Mouse (Mus musculus): ENCODE measurements at regions not wholly inside any gene's neighbourhood (a gene's known extent, or its start where the extent isn't known, plus 50 kb on each side); places are given as distances from the start of the nearest gene placed in this dataset. TPM values are rescaled to one million over a fixed set of nuclear protein-coding genes. Genes with fewer than 3 reads are reported as not detected.

- ATAC-seq (ENCODE audit: low read depth): no peak
Observed at GRCm38 (mm10) chr2:169006549-169006948, 51.2 kb upstream of the Zfp64 start.

GRCm38 (mm10) chr2:169005810-169006209, 50.4 kb upstream of the Zfp64 start:
- H3K9ac ChIP-seq (ENCODE audit: low read length): no peak overlapping the region
- no peak overlapping the region for H3K27ac ChIP-seq (ENCODE audit: low read length)
- H3K4me2 ChIP-seq (ENCODE audit: low read depth, low read length): no peak overlapping the region
- H3K27me3 ChIP-seq (ENCODE audit: control insufficient read depth, insufficient read depth, low read depth, low read length): no peaks in the 10 kb centered on the region
- no peaks in the 10 kb centered on the region for H3K36me3 ChIP-seq (ENCODE audit: control insufficient read depth, insufficient read depth, low read length)
- WGBS: 88% methylated on average over 7 of the region's 7 CpGs
- H3K9me3 ChIP-seq (ENCODE audit: control insufficient read depth, low read length): no peaks in the 10 kb centered on the region
- no peak for ATAC-seq (ENCODE audit: low read depth)
- no peak overlapping the region for H3K4me3 ChIP-seq (ENCODE audit: low read length)
- no peaks in the 10 kb centered on the region for H3K4me1 ChIP-seq (replicated peaks; ENCODE audit: control insufficient read depth, insufficient read depth, low read length)

More at GRCm38 (mm10) chr2:169006549-169006948, 51.2 kb upstream of the Zfp64 start:
- Histone ChIP-seq H3K36me3 (ENCODE audit: control insufficient read depth, insufficient read depth, low read length) (no peaks in the 10 kb centered on the region), H3K4me3 (ENCODE audit: low read length) (no peak overlapping the region), H3K9ac (ENCODE audit: low read length) (no peak overlapping the region), H3K27ac (ENCODE audit: low read length) (no peak overlapping the region), H3K27me3 (ENCODE audit: control insufficient read depth, insufficient read depth, low read depth, low read length) (no peaks in the 10 kb centered on the region), H3K9me3 (ENCODE audit: control insufficient read depth, low read length) (no peaks in the 10 kb centered on the region), H3K4me1 (replicated peaks; ENCODE audit: control insufficient read depth, insufficient read depth, low read length) (no peaks in the 10 kb centered on the region), H3K4me2 (ENCODE audit: low read depth, low read length) (no peak overlapping the region)
- WGBS: 89% methylated on average over 10 of the region's 10 CpGs

Small RNA genes in the stretch of these regions (microRNA-seq; reads per million reads assigned to microRNA genes)
- gene Gm26469: not detected
